Mouse (Mus musculus): ENCODE measurements around the gene Cercam.

Gene Cercam

GRCm38 (mm10) chr2:29868949-29869645, at the start of gene Cercam:
TSS of gene Cercam (plus strand) at chr2:29869164.
- Histone ChIP-seq H3K27me3 (ENCODE audit: control insufficient read depth, insufficient read depth, low read length, poor library complexity, severe bottlenecking) (no peaks in the 10 kb centered on the region), H3K36me3 (ENCODE audit: control insufficient read depth, insufficient read depth, low read length, poor library complexity, severe bottlenecking) (no peaks in the 10 kb centered on the region)
- peak; percentile 87 for DNase-seq (ENCODE audit: low read depth, low spot score)

GRCm38 (mm10) chr2:29819363-29819762, 49.6 kb upstream of the Cercam start:
- DNase-seq (ENCODE audit: low read depth, low spot score): no peak
- H3K27me3 ChIP-seq (ENCODE audit: control insufficient read depth, insufficient read depth, low read length, poor library complexity, severe bottlenecking): no peaks in the 10 kb centered on the region

GRCm38 (mm10) chr2:29820025-29820817, 48.7 kb upstream of the Cercam start, which contains the start of gene Urm1:
TSS of gene Urm1 (plus strand) at chr2:29820075.
- no peaks in the 10 kb centered on the region for H3K27me3 ChIP-seq (ENCODE audit: control insufficient read depth, insufficient read depth, low read length, poor library complexity, severe bottlenecking)
- peak; percentile 48 for DNase-seq (ENCODE audit: low read depth, low spot score)

More at GRCm38 (mm10) chr2:29819363-29819762, 49.6 kb upstream of the Cercam start:
- H3K36me3 ChIP-seq (ENCODE audit: control insufficient read depth, insufficient read depth, low read length, poor library complexity, severe bottlenecking): no peaks in the 10 kb centered on the region

GRCm38 (mm10) chr2:29826318-29826925, 42.5 kb upstream of the Cercam start:
- Histone ChIP-seq H3K27me3 (ENCODE audit: control insufficient read depth, insufficient read depth, low read length, poor library complexity, severe bottlenecking) (no peaks in the 10 kb centered on the region), H3K36me3 (ENCODE audit: control insufficient read depth, insufficient read depth, low read length, poor library complexity, severe bottlenecking) (no peaks in the 10 kb centered on the region)
- DNase-seq (ENCODE audit: low read depth, low spot score): no peak

More at GRCm38 (mm10) chr2:29820025-29820817, 48.7 kb upstream of the Cercam start, which contains the start of gene Urm1:
- no peaks in the 10 kb centered on the region for H3K36me3 ChIP-seq (ENCODE audit: control insufficient read depth, insufficient read depth, low read length, poor library complexity, severe bottlenecking)

GRCm38 (mm10) chr2:29826926-29827708, 41.8 kb upstream of the Cercam start:
- H3K27me3 ChIP-seq (ENCODE audit: control insufficient read depth, insufficient read depth, low read length, poor library complexity, severe bottlenecking): no peaks in the 10 kb centered on the region
- DNase-seq (ENCODE audit: low read depth, low spot score): peak; percentile 98
- H3K36me3 ChIP-seq (ENCODE audit: control insufficient read depth, insufficient read depth, low read length, poor library complexity, severe bottlenecking): no peaks in the 10 kb centered on the region

- Histone ChIP-seq H3K27me3 (ENCODE audit: control insufficient read depth, insufficient read depth, low read length, poor library complexity, severe bottlenecking) (no peaks in the 10 kb centered on the region), H3K36me3 (ENCODE audit: control insufficient read depth, insufficient read depth, low read length, poor library complexity, severe bottlenecking) (no peaks in the 10 kb centered on the region)
- DNase-seq (ENCODE audit: low read depth, low spot score): no peak
These were observed 41.3 kb upstream of the Cercam start for GRCm38 (mm10) chr2:29827709-29828024.

GRCm38 (mm10) chr2:29831106-29831505, 37.9 kb upstream of the Cercam start:
- Histone ChIP-seq H3K36me3 (ENCODE audit: control insufficient read depth, insufficient read depth, low read length, poor library complexity, severe bottlenecking) (no peaks in the 10 kb centered on the region), H3K27me3 (ENCODE audit: control insufficient read depth, insufficient read depth, low read length, poor library complexity, severe bottlenecking) (no peaks in the 10 kb centered on the region)
- DNase-seq (ENCODE audit: low read depth, low spot score): no peak

GRCm38 (mm10) chr2:29833796-29834195, 35.2 kb upstream of the Cercam start:
- H3K36me3 ChIP-seq (ENCODE audit: control insufficient read depth, insufficient read depth, low read length, poor library complexity, severe bottlenecking): no peaks in the 10 kb centered on the region
- no peak for DNase-seq (ENCODE audit: low read depth, low spot score)
- H3K27me3 ChIP-seq (ENCODE audit: control insufficient read depth, insufficient read depth, low read length, poor library complexity, severe bottlenecking): no peaks in the 10 kb centered on the region

- H3K36me3 ChIP-seq (ENCODE audit: control insufficient read depth, insufficient read depth, low read length, poor library complexity, severe bottlenecking): 0 out of 2 replicates have a peak, but pooled peaks cover 3% of the 10 kb centered on the region
- no peaks in the 10 kb centered on the region for H3K27me3 ChIP-seq (ENCODE audit: control insufficient read depth, insufficient read depth, low read length, poor library complexity, severe bottlenecking)
- DNase-seq (ENCODE audit: low read depth, low spot score): no peak
These were observed 33.5 kb upstream of the Cercam start for GRCm38 (mm10) chr2:29835391-29835899.

GRCm38 (mm10) chr2:29839460-29839859, 29.5 kb upstream of the Cercam start:
- Histone ChIP-seq H3K27me3 (ENCODE audit: control insufficient read depth, insufficient read depth, low read length, poor library complexity, severe bottlenecking) (no peaks in the 10 kb centered on the region), H3K36me3 (ENCODE audit: control insufficient read depth, insufficient read depth, low read length, poor library complexity, severe bottlenecking) (peaks cover 8% of the 10 kb centered on the region; the same call in 1 of the 2 replicates)
- DNase-seq (ENCODE audit: low read depth, low spot score): no peak

GRCm38 (mm10) chr2:29843231-29844105, 25.5 kb upstream of the Cercam start:
- Histone ChIP-seq H3K27me3 (ENCODE audit: control insufficient read depth, insufficient read depth, low read length, poor library complexity, severe bottlenecking) (no peaks in the 10 kb centered on the region), H3K36me3 (ENCODE audit: control insufficient read depth, insufficient read depth, low read length, poor library complexity, severe bottlenecking) (peaks cover 8% of the 10 kb centered on the region)
- no peak for DNase-seq (ENCODE audit: low read depth, low spot score)

GRCm38 (mm10) chr2:29844115-29844514, 24.8 kb upstream of the Cercam start:
- H3K36me3 ChIP-seq (ENCODE audit: control insufficient read depth, insufficient read depth, low read length, poor library complexity, severe bottlenecking): peaks cover 7% of the 10 kb centered on the region
- no peaks in the 10 kb centered on the region for H3K27me3 ChIP-seq (ENCODE audit: control insufficient read depth, insufficient read depth, low read length, poor library complexity, severe bottlenecking)
- DNase-seq (ENCODE audit: low read depth, low spot score): no peak

- peaks cover 5% of the 10 kb centered on the region for H3K36me3 ChIP-seq (ENCODE audit: control insufficient read depth, insufficient read depth, low read length, poor library complexity, severe bottlenecking)
- DNase-seq (ENCODE audit: low read depth, low spot score): no peak
- H3K27me3 ChIP-seq (ENCODE audit: control insufficient read depth, insufficient read depth, low read length, poor library complexity, severe bottlenecking): no peaks in the 10 kb centered on the region
These were observed 24.3 kb upstream of the Cercam start for GRCm38 (mm10) chr2:29844661-29845060.

Data from splenic B cell, adult 2 months (primary cell).